Mouse (Mus musculus) kidney, embryonic 15.5 days (tissue): ENCODE measurements around the gene Coq4. TPM values are rescaled to one million over a fixed set of nuclear protein-coding genes. Genes with fewer than 3 reads are reported as not detected.
A peak's percentile ranks its signal among the peaks of the same experiment; 100 is the strongest.
"Not testable (repeated sequence)": the region's sequence is repeated elsewhere in the genome, so short reads cannot be mapped to it uniquely, and the experiment has no call there.

ENCODE experiments used
- ATAC-seq: fragments of 200-750 bp; cut with Nextera tagmentation; replicated peaks from 2 replicates; pipeline ENCODE4 v1.8.0; 2017; ENCODE audit warnings: moderate TSS enrichment; ENCODE audit not compliant: low FRiP score
- H3K27ac ChIP-seq: fragments of 300-500 bp; sonication (generic); 2 replicates; pipeline ENCODE4 v1.5.1; 2015; ENCODE audit warnings: mild to moderate bottlenecking, inconsistent platforms
- H3K27me3 ChIP-seq: fragments of 300-500 bp; sonication (generic); 2 replicates; pipeline ENCODE4 v1.6.1; 2015; ENCODE audit warnings: inconsistent platforms
- H3K36me3 ChIP-seq: fragments of 300-500 bp; sonication (generic); 2 replicates; pipeline ENCODE4 v1.6.1; 2015; ENCODE audit warnings: inconsistent platforms
- H3K4me1 ChIP-seq: fragments of 300-500 bp; sonication (generic); 2 replicates; pipeline ENCODE4 v1.6.1; 2015; ENCODE audit warnings: inconsistent platforms
- H3K4me2 ChIP-seq: fragments of 300-500 bp; sonication (generic); 2 replicates; pipeline ENCODE4 v1.6.1; 2015; ENCODE audit warnings: moderate library complexity, mild to moderate bottlenecking, inconsistent platforms
- H3K4me3 ChIP-seq: fragments of 300-500 bp; sonication (generic); replicated peaks from 2 replicates; pipeline ENCODE4 v1.5.1; 2015; ENCODE audit warnings: mild to moderate bottlenecking, inconsistent platforms
- H3K9ac ChIP-seq: fragments of 300-500 bp; sonication (generic); 2 replicates; pipeline ENCODE4 v1.6.1; 2015; ENCODE audit warnings: mild to moderate bottlenecking, inconsistent platforms
- H3K9me3 ChIP-seq: fragments of 300-500 bp; sonication (generic); replicated peaks from 2 replicates; pipeline ENCODE4 v1.6.1; 2016; ENCODE audit warnings: inconsistent platforms
- WGBS: fragments of 180-500 bp; shearing (Covaris S2); methylation state at CpG from one replicate; pipeline ENCODE4 v1.1.7; 2015; ENCODE audit warnings: mixed read lengths; 5-methylcytosine and 5-hydroxymethylcytosine counted together
- polyA plus RNA-seq: library from polyadenylated mRNA; unstranded; fragments of >200 nt; fragmentation: Nextera tagmentation; extraction: Ambion mirVana; gene quantifications from 2 replicates; pipeline ENCODE4 v1.2.1, GENCODE M21; 2015

The Coq4 gene
- polyA plus RNA-seq, 1 experiment from 2014 or later, result 41.8 TPM

DNA sequence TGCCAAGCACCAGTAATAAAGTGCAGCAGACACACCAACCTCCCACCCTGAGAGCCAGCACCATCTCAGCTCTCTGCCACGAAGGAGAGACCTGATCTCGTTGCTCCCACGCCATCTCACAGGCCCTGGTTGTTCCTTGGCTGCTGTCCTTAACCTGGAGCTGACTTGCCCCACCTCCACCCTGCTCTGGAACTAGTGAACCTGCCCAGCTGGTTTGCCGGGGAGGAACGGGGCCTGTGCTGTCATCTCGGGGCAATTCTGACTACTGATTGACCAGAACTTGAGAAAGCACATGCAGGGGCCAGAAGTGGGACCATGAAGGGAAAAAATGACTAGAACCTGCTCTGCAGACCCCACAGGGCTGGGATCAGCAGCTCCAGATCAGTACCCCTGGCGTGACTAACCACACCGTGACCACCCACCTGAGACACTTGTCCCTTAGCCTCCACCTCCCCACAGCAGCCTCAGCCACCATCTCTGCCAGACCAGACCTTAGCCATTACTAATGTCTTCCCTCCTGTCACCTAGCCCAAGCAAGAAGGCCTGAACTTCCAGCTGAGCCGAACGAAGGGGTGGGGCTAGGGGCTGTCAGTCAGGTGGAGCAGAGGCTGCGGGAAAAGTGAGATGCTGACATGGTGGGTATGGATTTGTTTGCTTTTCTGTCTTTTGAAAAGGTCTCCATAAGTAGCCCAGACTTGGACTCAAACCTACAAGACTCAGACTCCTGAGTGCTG is 19.1 kb upstream of the Coq4 start:
- peaks cover 14% of the 10 kb centered on the region; the same call in 1 of the 2 replicates for H3K4me1 ChIP-seq
- H3K4me2 ChIP-seq, result no peak overlapping the region
- H3K36me3 ChIP-seq, result peaks cover 3% of the 10 kb centered on the region; the same call in 1 of the 2 replicates
- no peak overlapping the region for H3K9ac ChIP-seq
- peak overlapping the region; percentile 76 for H3K27ac ChIP-seq
- WGBS, result 50% methylated on average over 11 of the region's 11 CpGs
- H3K9me3 ChIP-seq, result no peaks in the 10 kb centered on the region
- peak; percentile 52; the same call in 1 of the 2 replicates for ATAC-seq
- H3K4me3 ChIP-seq, result no peak overlapping the region
- no peaks in the 10 kb centered on the region for H3K27me3 ChIP-seq

GRCm38 (mm10) chr2:29768901-29769300 is 18.4 kb upstream of the Coq4 start:
- Histone ChIP-seq H3K27me3 (no peaks in the 10 kb centered on the region), H3K9me3 (no peaks in the 10 kb centered on the region), H3K4me1 (peaks cover 14% of the 10 kb centered on the region; the same call in 1 of the 2 replicates), H3K27ac (peak overlapping the region; percentile 76), H3K36me3 (peaks cover 11% of the 10 kb centered on the region; the same call in 1 of the 2 replicates), H3K9ac (no peak overlapping the region), H3K4me3 (no peak overlapping the region), H3K4me2 (no peak overlapping the region)
- no peak for ATAC-seq
- WGBS, result 63% methylated on average over 9 of the region's 9 CpGs

GRCm38 (mm10) chr2:29770162-29770561 is 17.1 kb upstream of the Coq4 start:
- peaks cover 17% of the 10 kb centered on the region; the same call in 1 of the 2 replicates for H3K36me3 ChIP-seq
- peaks cover 14% of the 10 kb centered on the region; the same call in 1 of the 2 replicates for H3K4me1 ChIP-seq
- H3K4me2 ChIP-seq, result no peak overlapping the region
- no peak overlapping the region for H3K4me3 ChIP-seq
- H3K9me3 ChIP-seq, result no peaks in the 10 kb centered on the region
- H3K9ac ChIP-seq, result no peak overlapping the region
- no peaks in the 10 kb centered on the region for H3K27me3 ChIP-seq
- no peak overlapping the region for H3K27ac ChIP-seq
- no peak for ATAC-seq

DNA sequence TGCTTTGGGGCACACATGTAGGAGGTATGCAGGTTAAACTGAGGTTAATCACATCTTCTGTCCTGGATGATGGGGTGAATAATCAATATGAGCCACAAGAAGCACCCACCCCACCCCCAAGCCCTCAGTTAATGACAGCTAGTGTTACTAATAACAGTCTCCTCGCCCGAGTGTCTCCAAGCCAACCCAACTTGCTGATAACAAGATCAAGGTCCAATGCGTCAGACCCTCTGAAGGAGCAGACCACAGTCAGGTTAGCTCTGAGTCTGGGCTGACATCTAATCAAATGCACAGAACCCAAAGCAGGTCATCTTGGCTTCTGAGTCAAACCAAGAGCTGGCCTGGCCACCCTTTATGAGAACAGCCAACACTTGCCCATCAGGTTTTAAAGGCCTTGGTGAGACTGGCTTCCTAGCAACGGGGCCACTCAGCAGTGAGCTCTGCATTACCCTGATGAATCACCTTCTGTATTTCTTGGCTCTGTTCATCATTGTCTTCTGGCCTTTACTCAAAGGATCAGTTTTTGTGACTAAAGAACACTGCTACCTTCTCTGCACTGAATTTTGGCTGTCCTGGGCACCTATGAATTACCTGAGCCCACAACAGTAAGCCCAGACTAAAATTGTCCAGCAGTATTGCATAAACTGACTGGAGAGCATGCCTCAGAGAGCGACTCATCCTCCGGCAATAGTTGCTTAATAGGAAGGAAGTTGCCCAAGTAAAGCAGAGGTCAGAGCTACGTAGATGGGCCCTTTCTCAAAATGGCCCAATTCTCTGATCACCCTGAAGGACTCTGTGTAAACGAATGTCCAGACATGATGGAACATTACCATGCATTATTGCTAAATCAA is 15.5 kb upstream of the Coq4 start:
- Histone ChIP-seq H3K27ac (no peak overlapping the region), H3K4me3 (no peak overlapping the region), H3K9ac (no peak overlapping the region), H3K4me1 (peaks cover 14% of the 10 kb centered on the region; the same call in 1 of the 2 replicates), H3K27me3 (no peaks in the 10 kb centered on the region), H3K36me3 (peaks cover 28% of the 10 kb centered on the region), H3K9me3 (no peaks in the 10 kb centered on the region), H3K4me2 (no peak overlapping the region)
- WGBS, result 80% methylated on average over 8 of the region's 8 CpGs
- ATAC-seq, result no peak

DNA sequence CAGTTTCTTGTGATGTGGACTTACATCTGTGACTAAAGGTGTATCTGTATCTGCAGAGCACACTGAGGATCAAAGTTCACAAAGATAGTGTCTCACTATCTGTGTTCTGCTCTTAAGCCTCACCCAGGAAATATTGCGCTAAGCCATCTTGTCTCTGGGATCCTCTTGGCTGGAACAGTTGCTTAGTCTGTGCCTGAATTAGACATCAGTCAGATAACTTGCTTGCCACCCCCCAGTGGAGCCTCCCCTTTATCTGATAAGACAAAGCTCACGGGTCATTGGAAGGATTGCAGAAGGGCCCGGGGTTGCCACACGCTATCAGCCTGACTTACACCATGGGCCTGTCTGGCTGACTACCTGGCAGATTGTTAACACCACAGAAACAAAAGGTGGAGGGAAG is 14.0 kb upstream of the Coq4 start:
- H3K4me3 ChIP-seq, result no peak overlapping the region
- no peak for ATAC-seq
- no peak overlapping the region for H3K4me2 ChIP-seq
- no peak overlapping the region for H3K27ac ChIP-seq
- no peaks in the 10 kb centered on the region for H3K9me3 ChIP-seq
- H3K4me1 ChIP-seq, result peaks cover 9% of the 10 kb centered on the region; the same call in 1 of the 2 replicates
- peaks cover 43% of the 10 kb centered on the region for H3K36me3 ChIP-seq
- no peaks in the 10 kb centered on the region for H3K27me3 ChIP-seq
- H3K9ac ChIP-seq, result no peak overlapping the region
- WGBS, result 92% methylated on average over 4 of the region's 4 CpGs

GRCm38 (mm10) chr2:29781256-29781655 is 6.0 kb upstream of the Coq4 start:
- not testable (repeated sequence) for ATAC-seq, H3K4me3 ChIP-seq, H3K4me2 ChIP-seq, H3K27me3 ChIP-seq, H3K27ac ChIP-seq, H3K4me1 ChIP-seq, H3K9me3 ChIP-seq, H3K9ac ChIP-seq
- peaks cover 99% of the 10 kb centered on the region for H3K36me3 ChIP-seq
- 93% methylated on average over 2 of the region's 2 CpGs for WGBS

GRCm38 (mm10) chr2:29784290-29784689 is 3.0 kb upstream of the Coq4 start:
- Histone ChIP-seq H3K27ac (no peak overlapping the region), H3K9me3 (peaks cover 5% of the 10 kb centered on the region; the same call in 1 of the 2 replicates), H3K27me3 (no peaks in the 10 kb centered on the region), H3K9ac (no peak overlapping the region), H3K4me2 (no peak overlapping the region), H3K4me1 (peaks cover 17% of the 10 kb centered on the region), H3K4me3 (no peak overlapping the region), H3K36me3 (peaks cover 74% of the 10 kb centered on the region)
- no peak for ATAC-seq
- 74% methylated on average over 4 of the region's 4 CpGs for WGBS

GRCm38 (mm10) chr2:29787937-29788681 is 816 bp downstream of the Coq4 start, which contains the start of gene Trub2:
TSS of gene Trub2 (minus strand) at chr2:29788502.
- Histone ChIP-seq H3K4me3 (peak within 1 kb of the TSS; percentile 83), H3K36me3 (peaks cover 68% of the 10 kb centered on the region), H3K9me3 (no peaks in the 10 kb centered on the region), H3K27me3 (no peaks in the 10 kb centered on the region), H3K4me1 (peaks cover 17% of the 10 kb centered on the region), H3K4me2 (peak within 1 kb of the TSS; percentile 89), H3K9ac (peak within 1 kb of the TSS; percentile 76), H3K27ac (peak within 1 kb of the TSS; percentile 87)
- ATAC-seq, result peak; percentile 90
- under 1% methylated on average over 45 of the region's 45 CpGs for WGBS

- Histone ChIP-seq H3K9me3 (no peaks in the 10 kb centered on the region), H3K27ac (no peak overlapping the region), H3K4me2 (no peak overlapping the region), H3K4me1 (peaks cover 8% of the 10 kb centered on the region), H3K9ac (no peak overlapping the region), H3K4me3 (no peak overlapping the region), H3K27me3 (no peaks in the 10 kb centered on the region), H3K36me3 (peaks cover 63% of the 10 kb centered on the region)
- ATAC-seq, result no peak
- WGBS, result 98% methylated on average over 2 of the region's 2 CpGs
These were observed 5.6 kb downstream of the Coq4 start for GRCm38 (mm10) chr2:29792772-29793487.

DNA sequence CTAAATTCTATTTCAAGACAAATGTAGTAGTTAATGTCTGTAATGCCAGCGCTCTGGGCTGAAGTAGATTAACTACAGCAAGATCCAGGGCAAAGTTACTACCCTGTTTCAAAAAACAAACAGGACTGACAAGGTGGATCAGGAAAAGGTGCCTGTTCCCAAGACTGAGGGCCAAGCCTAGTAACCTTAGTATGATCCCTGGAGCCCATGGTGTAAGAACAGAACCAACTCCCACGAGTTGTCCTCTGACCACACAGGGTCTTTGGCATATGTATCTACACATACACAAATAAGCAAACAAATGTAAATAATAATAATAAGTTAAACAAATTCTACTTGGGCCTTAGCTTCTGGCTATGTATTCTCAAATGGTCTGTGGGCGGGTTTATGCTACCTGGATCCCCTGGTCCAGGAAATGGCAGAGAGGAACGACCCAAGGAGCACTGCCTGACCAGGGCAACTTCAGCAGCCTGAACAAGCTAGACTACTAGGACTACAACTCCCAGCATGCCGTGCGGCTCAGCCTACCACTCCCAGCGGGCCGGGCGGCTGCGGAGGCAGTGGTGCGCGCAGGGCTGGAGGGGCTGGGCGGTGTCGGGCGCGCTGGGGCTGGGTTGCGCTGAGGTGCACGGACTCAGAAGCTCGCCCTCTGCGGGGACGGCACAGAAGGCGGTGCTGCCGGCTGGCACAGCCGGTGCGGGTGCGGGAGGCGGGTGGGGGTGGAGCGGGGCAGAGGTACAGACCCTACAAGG is 15.0 kb downstream of the Coq4 start, which contains the start of gene Slc27a4:
Gene Slc27a4, plus strand, starts transcription at position 560 of the 752 bp plus-strand sequence.
- WGBS, result 5% methylated on average over 28 of the region's 28 CpGs
- ATAC-seq, result peak; percentile 98
- peak within 1 kb of the TSS; percentile 90 for H3K9ac ChIP-seq
- peak within 1 kb of the TSS; percentile 80 for H3K27ac ChIP-seq
- no peaks in the 10 kb centered on the region for H3K27me3 ChIP-seq
- H3K4me3 ChIP-seq, result peak within 1 kb of the TSS; percentile 92
- H3K36me3 ChIP-seq, result peaks cover 29% of the 10 kb centered on the region
- peaks cover 13% of the 10 kb centered on the region for H3K4me1 ChIP-seq
- no peaks in the 10 kb centered on the region for H3K9me3 ChIP-seq
- H3K4me2 ChIP-seq, result peak within 1 kb of the TSS; percentile 91
